Mouse (Mus musculus) bone marrow, adult 2 months (tissue): Measurements from ENCODE around the gene Abr. TPM values are rescaled to one million over a fixed set of nuclear protein-coding genes. Genes with fewer than 3 reads are reported as not detected.

ENCODE experiments used
- H3K27ac ChIP-seq: fragments of 200-500 bp; 2 replicates; pipeline ENCODE4 v1.5.1; 2012; ENCODE audit warnings: low read depth, mild to moderate bottlenecking, control low read depth, inconsistent platforms, low read length; ENCODE audit not compliant: control insufficient read depth, poor library complexity, insufficient read depth
- H3K4me1 ChIP-seq: fragments of 200-500 bp; 2 replicates; pipeline ENCODE4 v1.6.1; 2011; ENCODE audit warnings: low read length; ENCODE audit not compliant: control insufficient read depth, insufficient read depth
- H3K4me3 ChIP-seq: fragments of 200-500 bp; replicated peaks from 2 replicates; pipeline ENCODE3; 2011; ENCODE audit warnings: mild to moderate bottlenecking, low read depth, low read length, control low read depth; ENCODE audit not compliant: control insufficient read depth
- CTCF ChIP-seq: fragments of 200-500 bp; IDR thresholded peaks from 2 replicates; pipeline ENCODE4 v1.5.1; 2011; ENCODE audit warnings: low read length, control low read depth; ENCODE audit not compliant: control insufficient read depth, insufficient read depth
- POLR2A ChIP-seq: fragments of 200-500 bp; IDR thresholded peaks from 2 replicates; pipeline ENCODE4 v1.6.1; 2011; ENCODE audit warnings: low read depth, mild to moderate bottlenecking, control low read depth, low read length, borderline replicate concordance; ENCODE audit not compliant: control insufficient read depth
- WGBS: fragments of 180-500 bp; shearing (Covaris S2); methylation state at CpG from one replicate; pipeline ENCODE4 v1.1.7; 2018; 5-methylcytosine and 5-hydroxymethylcytosine counted together
- polyA plus RNA-seq: library from polyadenylated mRNA; stranded (reverse); fragments of >200 nt; gene quantifications from 2 replicates; pipeline ENCODE4 v1.2.4, GENCODE M21; 2011; ENCODE audit warnings: low replicate concordance; ENCODE audit not compliant: missing spikeins, insufficient read depth, insufficient read length

Abr gene
- polyA plus RNA-seq, 1 experiment: 43.0 TPM

GRCm38 (mm10) chr11:76618134-76618533 is 4.0 kb downstream of the Abr start:
- H3K27ac ChIP-seq: no peak overlapping the region
- no peak overlapping the region for H3K4me3 ChIP-seq
- 77% methylated on average over 6 of the region's 6 CpGs for WGBS
- no peaks in the 10 kb centered on the region; the same call in 1 of the 2 replicates for H3K4me1 ChIP-seq
- TF ChIP-seq POLR2A: no peak
- TF ChIP-seq CTCF: no peak

- Histone ChIP-seq H3K27ac (no peak overlapping the region), H3K4me1 (no peaks in the 10 kb centered on the region; the same call in 1 of the 2 replicates), H3K4me3 (no peak overlapping the region)
- TF ChIP-seq POLR2A: no peak
- TF ChIP-seq CTCF: no peak
- 54% methylated on average over 2 of the region's 2 CpGs for WGBS
Measured at GRCm38 (mm10) chr11:76614246-76614645, 7.9 kb downstream of the Abr start.

GRCm38 (mm10) chr11:76612638-76613104 is 9.4 kb downstream of the Abr start:
- 14% methylated on average over 19 of the region's 19 CpGs for WGBS
- TF ChIP-seq CTCF: no peak
- TF ChIP-seq POLR2A: no peak
- H3K4me1 ChIP-seq: no peaks in the 10 kb centered on the region; the same call in 1 of the 2 replicates
- no peak overlapping the region for H3K27ac ChIP-seq
- no peak overlapping the region for H3K4me3 ChIP-seq

GRCm38 (mm10) chr11:76610948-76611347 is 11.2 kb downstream of the Abr start:
- Histone ChIP-seq H3K27ac (no peak overlapping the region), H3K4me3 (no peak overlapping the region), H3K4me1 (no peaks in the 10 kb centered on the region; the same call in 1 of the 2 replicates)
- TF ChIP-seq CTCF (no peak), POLR2A (no peak)

- 83% methylated on average over 9 of the region's 9 CpGs for WGBS
- Histone ChIP-seq H3K4me1 (no peaks in the 10 kb centered on the region; the same call in 1 of the 2 replicates), H3K4me3 (no peak overlapping the region), H3K27ac (no peak overlapping the region)
- TF ChIP-seq POLR2A: no peak
- TF ChIP-seq CTCF: no peak
Measured at GRCm38 (mm10) chr11:76606521-76606920, 15.6 kb downstream of the Abr start.

GRCm38 (mm10) chr11:76599219-76599618 is 22.9 kb downstream of the Abr start:
- H3K4me1 ChIP-seq: no peaks in the 10 kb centered on the region
- TF ChIP-seq POLR2A (no peak), CTCF (no peak)
- WGBS: 34% methylated on average over 2 of the region's 2 CpGs
- no peak overlapping the region for H3K4me3 ChIP-seq
- no peak overlapping the region for H3K27ac ChIP-seq

GRCm38 (mm10) chr11:76598757-76599156 is 23.4 kb downstream of the Abr start:
- H3K4me3 ChIP-seq: no peak overlapping the region
- whole genome bisulfite sequencing: 83% methylated on average over 5 of the region's 5 CpGs
- H3K4me1 ChIP-seq: peaks cover under 1% of the 10 kb centered on the region; the same call in 1 of the 2 replicates
- H3K27ac ChIP-seq: no peak overlapping the region
- TF ChIP-seq POLR2A (no peak), CTCF (no peak)

- 14% methylated on average over 4 of the region's 4 CpGs for WGBS
- H3K4me1 ChIP-seq: peaks cover 4% of the 10 kb centered on the region; the same call in 1 of the 2 replicates
- no peak overlapping the region for H3K27ac ChIP-seq
- TF ChIP-seq POLR2A (no peak), CTCF (no peak)
- H3K4me3 ChIP-seq: no peak overlapping the region
Measured at GRCm38 (mm10) chr11:76593620-76594326, 28.3 kb downstream of the Abr start.

GRCm38 (mm10) chr11:76589746-76590145 is 32.4 kb downstream of the Abr start:
- Histone ChIP-seq H3K4me3 (no peak overlapping the region), H3K4me1 (peaks cover 8% of the 10 kb centered on the region; the same call in 1 of the 2 replicates), H3K27ac (no peak overlapping the region)
- no peak for TF ChIP-seq POLR2A
- no peak for TF ChIP-seq CTCF
- WGBS: 35% methylated on average over 5 of the region's 5 CpGs
